Mouse (Mus musculus) splenic B cell, adult 2 months (primary cell): ENCODE data around the gene Gm16223.

Experiments
- DNase-seq: peaks from one replicate; pipeline ENCODE4 v3.0.0-alpha.2; 2011; ENCODE audit warnings: low read depth, low spot score
- H3K27me3 ChIP-seq: 2 replicates; pipeline ENCODE4 v1.6.1; 2012; ENCODE audit warnings: mild to moderate bottlenecking, low read length, moderate library complexity, mixed read lengths; ENCODE audit not compliant: control insufficient read depth, poor library complexity, insufficient read depth, severe bottlenecking
- H3K36me3 ChIP-seq: 2 replicates; pipeline ENCODE4 v1.6.1; 2012; ENCODE audit warnings: mild to moderate bottlenecking, low read length, moderate library complexity, mixed read lengths; ENCODE audit not compliant: control insufficient read depth, poor library complexity, insufficient read depth, severe bottlenecking

Gm16223 gene

GRCm38 (mm10) chr5:42168785-42169184 lies 101.0 kb downstream of the Gm16223 start:
- no peak for DNase-seq
- H3K27me3 ChIP-seq = no peaks in the 10 kb centered on the region
- no peaks in the 10 kb centered on the region for H3K36me3 ChIP-seq

- Histone ChIP-seq H3K27me3 (no peaks in the 10 kb centered on the region), H3K36me3 (no peaks in the 10 kb centered on the region)
- no peak for DNase-seq
Measured at GRCm38 (mm10) chr5:42174109-42174508, 106.3 kb downstream of the Gm16223 start.

GRCm38 (mm10) chr5:42175424-42175823 lies 107.7 kb downstream of the Gm16223 start:
- no peaks in the 10 kb centered on the region for H3K27me3 ChIP-seq
- H3K36me3 ChIP-seq = no peaks in the 10 kb centered on the region
- DNase-seq = no peak

GRCm38 (mm10) chr5:42198493-42198892 lies 130.7 kb downstream of the Gm16223 start:
- Histone ChIP-seq H3K36me3 (no peaks in the 10 kb centered on the region), H3K27me3 (no peaks in the 10 kb centered on the region)
- no peak for DNase-seq

GRCm38 (mm10) chr5:42207456-42208122 lies 139.8 kb downstream of the Gm16223 start:
- DNase-seq = no peak
- Histone ChIP-seq H3K27me3 (no peaks in the 10 kb centered on the region), H3K36me3 (no peaks in the 10 kb centered on the region)

- H3K36me3 ChIP-seq = no peaks in the 10 kb centered on the region
- no peak for DNase-seq
- H3K27me3 ChIP-seq = no peaks in the 10 kb centered on the region
Measured at GRCm38 (mm10) chr5:42211554-42212338, 144.0 kb downstream of the Gm16223 start.

- no peak for DNase-seq
- no peaks in the 10 kb centered on the region for H3K36me3 ChIP-seq
- H3K27me3 ChIP-seq = no peaks in the 10 kb centered on the region
Measured at GRCm38 (mm10) chr5:42212353-42212752, 144.6 kb downstream of the Gm16223 start.

- Histone ChIP-seq H3K36me3 (no peaks in the 10 kb centered on the region), H3K27me3 (no peaks in the 10 kb centered on the region)
- no peak for DNase-seq
Measured at GRCm38 (mm10) chr5:42224840-42225239, 157.1 kb downstream of the Gm16223 start.

- H3K36me3 ChIP-seq = no peaks in the 10 kb centered on the region
Measured at GRCm38 (mm10) chr5:42228631-42229030, 160.9 kb downstream of the Gm16223 start.

GRCm38 (mm10) chr5:42239291-42239690 lies 171.5 kb downstream of the Gm16223 start:
- Histone ChIP-seq H3K36me3 (no peaks in the 10 kb centered on the region), H3K27me3 (no peaks in the 10 kb centered on the region)
- no peak for DNase-seq

More at GRCm38 (mm10) chr5:42228631-42229030, 160.9 kb downstream of the Gm16223 start:
- no peak for DNase-seq
- no peaks in the 10 kb centered on the region for H3K27me3 ChIP-seq

GRCm38 (mm10) chr5:42239806-42240205 lies 172.0 kb downstream of the Gm16223 start:
- no peaks in the 10 kb centered on the region for H3K27me3 ChIP-seq
- no peak for DNase-seq

GRCm38 (mm10) chr5:42250376-42250775 lies 182.6 kb downstream of the Gm16223 start:
- Histone ChIP-seq H3K27me3 (no peaks in the 10 kb centered on the region), H3K36me3 (no peaks in the 10 kb centered on the region)
- no peak for DNase-seq

More at GRCm38 (mm10) chr5:42239806-42240205, 172.0 kb downstream of the Gm16223 start:
- H3K36me3 ChIP-seq = no peaks in the 10 kb centered on the region
